Mouse (Mus musculus) heart, adult 11 months (tissue): ENCODE data around the gene 9830107B12Rik.

Source experiments
- DNase-seq: peaks from one replicate; pipeline ENCODE4 v3.0.0; 2022

Gene 9830107B12Rik

DNA sequence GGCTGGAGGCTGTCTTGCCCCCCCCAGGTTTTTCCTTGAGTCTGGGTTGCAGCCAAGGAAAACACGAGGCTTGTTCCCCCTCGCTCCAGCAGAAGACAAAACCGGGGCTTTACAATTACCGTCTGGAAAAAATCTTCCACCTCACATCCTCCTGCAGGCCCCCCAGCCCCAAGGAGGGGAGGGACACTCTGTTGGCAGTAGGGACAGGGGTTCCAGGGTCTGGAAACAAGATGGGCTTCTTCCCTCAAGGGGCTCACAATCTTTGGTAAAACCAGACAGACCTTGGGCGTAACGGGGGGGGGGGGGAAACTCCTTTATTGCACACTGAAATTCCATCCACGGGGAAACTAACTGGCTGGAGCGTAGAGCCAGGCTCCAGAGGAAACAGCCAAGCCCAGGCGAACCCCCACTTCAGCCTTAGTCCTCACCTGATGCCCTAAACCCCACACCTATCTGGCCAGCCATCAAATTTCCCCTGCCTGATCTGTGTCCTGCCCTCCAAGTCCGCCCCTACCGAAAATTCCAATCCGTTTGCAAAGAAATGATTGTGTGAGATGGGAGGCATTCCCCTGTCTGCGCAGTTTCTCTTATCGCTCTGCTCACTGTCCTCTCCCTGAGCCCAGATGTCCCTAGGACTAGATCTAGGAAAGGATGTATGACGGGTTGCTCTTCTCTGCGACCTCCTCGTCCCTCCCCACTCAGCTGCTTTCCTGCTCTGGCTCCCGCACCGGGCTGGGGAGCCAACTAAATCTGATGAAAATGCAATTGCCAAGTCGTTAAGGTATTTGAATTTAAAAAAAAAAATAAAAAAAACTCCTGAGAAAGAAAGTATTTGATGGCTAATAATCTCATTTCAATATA is 51.0 kb downstream of the 9830107B12Rik start:
- DNase-seq, result peak; percentile 55

DNA sequence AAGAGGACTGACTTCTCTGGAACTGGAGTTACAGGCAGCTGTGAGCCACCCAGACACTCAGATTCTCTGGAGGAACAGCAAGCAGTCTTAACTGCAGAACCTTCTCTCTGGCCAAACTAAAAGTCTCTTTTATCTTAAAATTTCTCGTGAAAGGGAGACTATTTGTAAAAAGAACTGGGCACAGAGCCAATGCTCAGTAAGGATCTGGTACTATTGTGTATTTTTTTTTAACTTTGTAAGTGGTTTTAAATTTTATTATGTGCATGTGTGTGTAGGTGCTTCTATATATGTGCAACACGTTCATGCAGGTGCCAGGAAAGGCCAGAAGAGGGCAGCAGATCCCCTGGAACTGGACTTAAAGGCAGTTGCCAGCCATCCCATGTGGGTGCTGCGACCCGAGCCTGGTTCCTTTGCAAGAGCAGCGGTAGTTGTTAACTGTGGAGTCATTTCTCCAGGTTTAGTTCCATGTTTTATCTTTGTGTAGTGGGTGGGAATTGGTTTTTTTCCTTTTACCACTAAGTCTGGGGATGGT is 52.7 kb downstream of the 9830107B12Rik start:
- peak; percentile 33 for DNase-seq

DNA sequence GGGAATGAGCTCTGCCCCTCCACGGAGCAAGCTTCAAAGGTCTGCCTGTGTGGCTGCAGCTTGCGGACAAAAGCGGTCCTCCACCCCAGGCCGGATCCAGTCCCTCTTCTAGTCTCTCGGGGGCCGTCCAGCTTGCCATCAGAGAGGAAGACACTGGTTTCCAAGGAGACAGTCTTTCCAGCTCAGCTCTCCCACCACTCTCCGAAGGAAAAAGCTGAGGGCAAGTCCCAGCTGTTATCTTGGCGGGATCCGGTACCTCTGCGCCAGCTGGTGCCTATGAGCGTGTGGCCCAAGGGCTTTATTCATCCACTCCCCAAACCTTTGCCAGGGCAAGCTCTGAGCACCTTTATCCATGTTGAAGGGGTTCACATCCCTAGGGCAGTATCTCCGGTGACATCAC is 55.8 kb downstream of the 9830107B12Rik start:
- peak; percentile 83 for DNase-seq

DNA sequence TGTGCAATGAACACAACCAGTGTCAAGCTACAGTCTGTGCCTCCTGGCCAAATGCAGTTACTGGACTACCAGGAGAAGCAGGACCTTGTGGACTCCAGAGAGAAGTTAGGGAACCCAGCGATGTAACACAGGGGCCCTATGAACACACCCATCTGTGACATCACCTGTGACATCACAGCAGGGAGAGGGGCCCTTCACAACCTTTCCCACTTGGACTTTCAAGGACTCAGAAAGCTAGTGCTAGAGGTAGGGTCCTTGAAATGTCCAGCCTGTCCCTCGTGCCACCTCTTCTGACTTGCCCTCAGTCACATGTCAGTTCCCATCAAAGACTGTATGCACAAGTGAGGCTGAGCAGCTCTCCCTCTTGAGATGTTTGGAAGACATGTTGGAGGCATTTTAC is 56.6 kb downstream of the 9830107B12Rik start:
- peak; percentile 75 for DNase-seq

DNA sequence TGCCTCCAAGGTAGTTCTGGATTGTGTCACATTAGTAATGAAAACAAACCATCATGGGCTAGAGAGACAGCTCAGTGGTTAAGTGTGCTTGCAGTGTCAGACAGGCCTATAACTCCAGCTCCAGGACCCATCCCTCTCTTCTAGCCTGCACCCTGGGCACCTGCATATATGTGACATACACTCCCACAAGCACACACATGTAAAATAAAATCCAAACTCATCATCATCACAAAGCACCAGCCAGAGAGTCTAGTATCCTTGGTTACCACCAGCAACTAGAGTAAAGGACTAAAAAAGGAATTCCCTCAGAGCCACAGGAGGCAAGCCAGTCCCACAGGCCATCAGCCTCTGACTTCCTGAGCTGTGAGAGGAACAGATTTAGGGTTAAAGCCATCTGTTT is 57.0 kb downstream of the 9830107B12Rik start, which contains the start of gene 1700067P10Rik:
TSS of gene 1700067P10Rik (plus strand) at position 301 of the 400 bp plus-strand sequence.
- DNase-seq, result no peak

DNA sequence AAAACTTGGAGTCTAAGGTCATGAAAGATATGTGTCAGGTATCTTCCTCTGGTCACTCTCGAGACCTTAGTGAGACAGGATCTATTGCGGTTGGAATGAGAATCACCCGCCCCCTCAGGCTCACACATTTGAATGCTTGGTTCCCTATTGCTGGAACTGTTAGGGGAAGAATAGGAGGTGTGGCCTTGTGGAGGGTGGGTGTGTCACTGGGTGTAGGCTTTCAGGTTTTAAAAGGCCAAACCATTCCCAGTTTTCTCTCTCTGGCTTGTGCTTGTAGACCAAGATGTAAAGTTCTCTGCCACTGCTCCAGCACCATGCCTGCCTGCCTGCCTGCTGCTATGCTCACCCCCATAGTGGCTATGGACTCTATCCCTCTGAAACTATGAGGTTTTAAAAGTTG is 65.4 kb downstream of the 9830107B12Rik start:
- no peak for DNase-seq
